Mouse (Mus musculus) retina, postnatal 1 day (tissue): ENCODE results near the gene Olfr1129.
"Not testable (repeated sequence)": the region's sequence is repeated elsewhere in the genome, so short reads cannot be mapped to it uniquely, and the experiment has no call there.

ENCODE experiments used
- DNase-seq: peaks from one replicate; pipeline ENCODE4 v3.0.0-alpha.2; 2012

Olfr1129 gene

GRCm38 (mm10) chr2:87573602-87574001 lies at the start of gene Olfr1129:
Gene Olfr1129, plus strand, starts transcription at chr2:87573902.
- DNase-seq, result not testable (repeated sequence)

- DNase-seq, result peak; percentile 12
Observed at GRCm38 (mm10) chr2:87525899-87526616, 47.6 kb upstream of the Olfr1129 start.

GRCm38 (mm10) chr2:87531496-87531895 lies 42.2 kb upstream of the Olfr1129 start, which contains the start of gene Olfr153:
Gene Olfr153, plus strand, starts transcription at chr2:87531796.
- no peak for DNase-seq

GRCm38 (mm10) chr2:87534826-87535225 lies 38.9 kb upstream of the Olfr1129 start:
- DNase-seq, result no peak

GRCm38 (mm10) chr2:87545442-87545841 lies 28.3 kb upstream of the Olfr1129 start, which contains the start of gene Olfr1128:
Gene Olfr1128, minus strand, starts transcription at chr2:87545542.
- no peak for DNase-seq

- DNase-seq, result not testable (repeated sequence)
Observed at GRCm38 (mm10) chr2:87605912-87606311, 32.2 kb downstream of the Olfr1129 start, which contains the start of gene Olfr1130. Gene Olfr1130, plus strand, starts transcription at chr2:87606212.

- DNase-seq, result no peak
Observed at GRCm38 (mm10) chr2:87626804-87627203, 53.1 kb downstream of the Olfr1129 start, which contains the start of gene Olfr1131. Gene Olfr1131, plus strand, starts transcription at chr2:87627104.
